Mouse (Mus musculus) urinary bladder, postnatal 25 days (tissue): Measurements from ENCODE around the gene Tep1.
"Not testable (repeated sequence)": the region's sequence is repeated elsewhere in the genome, so short reads cannot be mapped to it uniquely, and the experiment has no call there.

Source experiments
- DNase-seq: peaks from one replicate; pipeline ENCODE4 v3.0.0; 2022; ENCODE audit warnings: low spot score

The Tep1 gene

DNA sequence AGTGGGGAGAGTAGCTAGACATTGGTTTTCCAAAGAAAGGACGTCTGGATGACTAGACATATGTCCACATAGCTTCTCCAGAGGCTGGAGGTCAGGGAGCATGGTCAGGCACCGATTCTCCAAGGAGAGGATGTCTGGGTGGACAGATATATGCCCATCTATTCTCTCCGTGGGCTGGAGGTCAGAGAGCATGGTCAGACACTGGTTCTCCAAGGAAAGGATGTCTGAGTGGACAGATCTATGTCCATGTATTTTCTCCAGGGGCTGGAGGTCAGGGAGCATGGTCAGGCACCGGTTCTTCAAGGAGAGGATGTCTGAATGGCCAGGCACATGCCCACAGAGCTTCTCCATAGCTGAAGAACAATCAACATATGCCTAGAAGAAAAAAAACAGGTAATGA lies 2.1 kb downstream of the Tep1 start:
- DNase-seq = no peak

DNA sequence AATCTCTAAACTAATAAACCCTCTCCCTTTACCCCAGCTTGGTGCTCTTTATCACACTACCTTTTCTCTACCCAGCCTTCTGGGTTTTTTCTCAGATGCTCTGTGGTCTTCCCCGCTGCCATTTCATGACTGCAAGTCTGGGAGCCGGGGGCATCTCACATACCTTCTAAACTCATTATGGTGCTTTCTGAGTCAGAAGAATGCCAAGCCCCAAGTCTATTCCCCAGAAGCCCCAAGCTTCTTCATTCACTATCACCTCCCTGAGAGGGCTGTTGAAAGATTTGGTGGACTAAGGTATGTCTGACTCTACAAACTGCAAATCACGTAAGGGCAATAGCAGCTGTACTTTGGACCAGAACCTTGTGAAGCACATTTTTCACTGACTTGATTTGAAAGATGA lies 3.4 kb downstream of the Tep1 start:
- DNase-seq = no peak

DNA sequence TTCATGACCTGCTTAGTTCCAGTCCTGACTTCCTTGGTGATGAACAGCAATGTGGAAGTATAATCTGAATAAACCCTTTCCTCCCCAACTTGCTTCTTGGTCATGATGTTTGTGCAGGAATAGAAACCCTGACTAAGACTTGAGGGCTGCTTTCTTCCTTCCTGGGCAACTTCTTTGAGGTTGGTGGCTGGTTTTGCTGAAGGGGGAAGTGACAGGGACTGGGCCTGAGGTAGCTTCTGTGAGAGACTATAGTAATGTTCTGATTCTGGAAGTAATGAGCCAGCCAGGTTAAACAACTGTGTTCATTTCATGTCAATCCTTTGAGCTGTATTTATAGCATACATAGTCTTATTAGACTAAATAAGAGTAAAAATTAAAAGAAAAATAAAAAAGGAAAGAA lies 5.4 kb downstream of the Tep1 start:
- not testable (repeated sequence) for DNase-seq

DNA sequence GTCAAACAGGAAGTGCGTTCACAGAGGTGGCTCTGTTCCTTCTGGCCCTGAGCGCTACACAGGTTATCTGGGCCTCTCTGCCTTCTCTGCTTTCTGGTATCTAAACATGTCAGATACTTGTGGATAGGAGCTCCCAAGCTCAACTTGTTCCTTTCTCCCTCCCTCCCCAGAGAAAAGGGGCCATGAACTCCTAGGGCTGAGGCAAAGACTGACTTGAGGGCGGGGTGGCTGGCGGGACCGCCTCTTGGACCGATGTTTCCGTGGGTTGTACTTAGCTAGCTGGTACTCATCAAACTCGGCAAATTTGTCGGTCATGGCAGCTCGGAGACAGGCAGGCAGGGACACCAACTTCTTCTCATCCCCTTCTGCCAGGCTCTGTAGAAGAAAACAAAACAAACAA lies 7.7 kb downstream of the Tep1 start:
- no peak for DNase-seq

DNA sequence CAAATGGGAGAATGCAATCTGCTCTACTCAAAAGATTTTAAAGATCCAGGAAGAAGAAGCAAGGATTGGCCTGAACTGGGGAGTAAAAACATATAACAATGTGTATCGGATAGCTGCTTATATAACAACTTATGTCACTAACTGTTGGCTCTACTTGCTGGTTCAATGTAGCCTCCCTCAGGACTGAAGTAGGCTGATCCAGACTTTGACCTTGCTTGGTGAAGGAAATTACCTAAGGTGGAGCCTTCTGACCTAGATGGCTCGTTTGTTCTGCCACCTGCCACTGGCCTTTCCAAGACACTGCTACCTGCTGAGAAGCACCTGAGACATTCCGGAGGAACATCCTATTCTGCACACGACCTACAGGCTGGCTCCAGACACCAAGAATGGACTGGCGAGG lies 14.6 kb downstream of the Tep1 start:
- DNase-seq = no peak

DNA sequence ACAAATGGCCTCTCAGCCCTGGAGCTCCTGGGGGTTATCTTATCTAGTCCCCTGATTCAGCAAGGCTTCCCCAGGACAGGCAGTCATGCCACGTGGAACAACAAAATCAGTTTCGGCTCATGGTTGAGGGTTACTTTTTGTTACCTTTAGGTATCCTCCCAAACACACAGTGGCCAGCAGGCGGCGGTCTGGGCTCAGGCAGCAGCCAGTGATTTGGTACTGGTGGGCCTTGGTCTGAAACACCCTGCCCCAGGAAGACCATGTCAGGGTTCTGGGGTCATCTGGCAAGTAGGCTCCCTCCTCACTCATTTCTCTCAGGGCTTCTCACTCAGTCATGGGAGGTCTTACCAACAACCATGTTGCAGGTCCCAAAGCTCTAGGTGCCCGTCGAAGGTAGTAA lies 33.1 kb downstream of the Tep1 start:
- no peak for DNase-seq

DNA sequence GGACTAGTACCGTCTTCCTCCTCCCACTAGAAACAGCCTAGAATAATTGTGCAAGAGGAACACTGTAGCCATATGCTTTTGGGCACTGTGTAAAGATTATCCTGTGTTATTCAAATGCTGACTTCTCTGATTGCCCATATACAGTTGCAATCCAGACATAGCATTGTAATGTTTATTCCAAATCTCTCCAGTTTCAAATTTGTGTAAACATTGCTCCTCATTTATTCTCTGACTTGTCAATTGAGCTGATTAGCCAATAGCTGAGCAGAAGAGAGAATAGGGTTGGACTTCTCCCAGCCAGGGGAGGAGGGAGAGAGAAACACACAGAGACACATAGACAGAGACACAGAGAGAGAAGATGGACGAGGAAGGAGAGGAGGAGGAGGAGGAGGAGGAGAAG lies 35.9 kb downstream of the Tep1 start:
- no peak for DNase-seq

DNA sequence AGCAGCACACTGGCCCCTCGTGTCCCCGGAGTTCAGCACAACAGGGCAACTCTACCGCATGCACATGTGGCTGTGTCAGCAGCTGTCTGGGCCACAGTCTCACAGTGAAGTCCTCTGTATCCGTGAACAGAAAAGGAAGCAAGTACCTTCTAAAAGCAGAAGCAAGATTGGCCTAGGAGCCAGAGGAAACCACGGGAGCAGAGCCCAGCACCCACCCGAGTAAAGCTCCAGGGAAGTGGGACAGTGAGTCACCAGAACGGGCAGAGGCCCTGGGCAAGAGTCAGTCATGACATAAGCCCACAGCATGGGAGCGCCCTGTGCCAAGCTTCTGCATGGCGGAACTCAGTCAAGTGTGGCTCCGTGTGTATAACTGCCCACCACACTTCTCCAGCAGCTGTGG lies 36.4 kb downstream of the Tep1 start:
- DNase-seq = no peak

DNA sequence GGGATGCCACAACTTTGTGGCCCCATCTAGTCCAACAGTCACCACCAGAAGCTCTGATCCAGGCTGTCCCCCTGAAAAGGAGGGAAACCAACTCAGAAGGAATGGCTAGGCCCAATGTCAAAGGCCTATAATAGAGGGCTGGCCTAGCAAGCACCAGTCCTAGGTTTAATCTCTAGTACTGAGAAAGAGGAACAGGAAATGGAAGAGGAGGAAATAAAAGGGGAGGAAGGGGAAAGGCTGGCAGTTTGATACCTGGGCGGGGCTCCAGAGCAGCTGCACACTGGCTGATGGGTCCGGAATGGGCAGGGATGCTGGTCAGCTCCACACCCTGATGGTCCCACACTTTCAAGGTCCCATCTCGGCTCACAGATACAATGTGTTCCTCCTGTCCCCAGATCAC lies 40.5 kb downstream of the Tep1 start:
- no peak for DNase-seq

DNA sequence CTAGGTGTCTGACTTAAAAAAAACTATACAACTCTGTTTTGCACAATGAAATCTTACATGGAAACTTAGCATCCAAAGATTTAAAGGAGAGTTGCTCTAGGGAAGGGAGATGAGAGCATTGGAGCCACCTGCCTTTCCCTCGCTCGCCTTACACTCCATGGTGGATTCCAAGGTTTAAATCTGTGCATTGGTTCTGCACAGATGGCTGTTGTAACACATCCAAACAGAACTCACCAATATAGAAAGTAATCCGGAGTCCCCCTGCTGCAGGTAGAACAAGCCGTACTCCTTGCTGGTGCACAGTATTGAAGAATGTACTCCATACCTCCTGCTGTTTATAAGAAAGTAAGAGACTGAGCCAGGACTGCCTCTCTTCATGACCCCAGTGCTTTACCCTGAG lies 43.8 kb downstream of the Tep1 start:
- DNase-seq = no peak

DNA sequence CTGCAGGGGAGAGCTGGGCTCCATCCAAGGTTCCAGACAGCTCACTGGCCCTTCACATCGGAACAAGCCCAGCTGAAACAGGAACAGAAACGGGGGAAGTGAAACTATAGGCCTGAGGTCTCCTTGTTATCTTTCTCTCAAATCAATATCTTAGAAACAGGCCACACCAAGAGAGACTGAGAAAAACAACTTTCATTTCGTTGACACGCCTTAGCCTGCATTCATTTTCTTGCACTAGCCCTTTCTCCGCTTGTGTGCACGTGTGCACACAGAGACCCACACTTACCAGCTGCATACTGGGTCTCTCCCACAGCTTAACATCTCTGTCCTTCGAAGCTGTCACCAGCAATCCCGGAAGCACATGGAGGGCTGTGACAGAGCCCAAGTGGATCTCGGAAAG lies 46.1 kb downstream of the Tep1 start:
- DNase-seq = no peak

DNA sequence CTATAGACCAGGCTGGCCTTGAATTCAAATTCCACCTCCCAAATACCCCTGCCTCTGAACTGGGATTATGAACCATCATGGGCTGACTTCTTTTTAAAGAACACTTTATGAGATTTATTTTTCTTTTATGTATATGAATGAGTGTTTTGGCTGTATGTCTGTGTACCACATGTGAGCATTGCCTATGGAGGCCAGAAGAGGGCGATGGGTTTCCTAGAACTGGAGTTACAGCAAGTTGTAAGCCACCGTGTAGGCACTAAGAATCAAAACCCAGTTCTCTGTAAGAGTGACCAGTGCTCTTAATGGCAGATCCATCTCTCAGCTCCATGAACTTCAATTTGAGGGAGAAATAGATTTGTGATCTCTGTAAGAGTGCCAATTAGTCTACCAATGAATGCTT lies 47.1 kb downstream of the Tep1 start:
- no peak for DNase-seq

DNA sequence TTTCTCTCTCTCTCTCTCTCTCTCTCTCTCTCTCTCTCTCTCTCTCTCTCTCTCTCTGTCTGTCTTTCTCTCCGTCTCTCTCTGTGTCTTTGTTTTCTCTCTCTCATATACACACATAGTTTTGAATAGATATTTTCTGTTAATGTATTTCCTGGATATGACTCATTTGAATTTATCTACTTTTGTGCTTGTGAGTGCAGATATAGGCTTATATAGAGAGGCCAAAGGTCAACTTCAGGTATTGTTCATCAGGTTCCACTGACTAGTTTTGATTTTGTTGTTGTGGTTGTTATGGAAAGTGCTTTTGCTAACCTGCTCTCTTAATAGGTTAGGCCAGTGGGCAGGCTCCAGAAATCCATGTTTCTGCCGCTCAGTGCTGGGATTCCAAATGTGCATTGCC lies 57.3 kb downstream of the Tep1 start:
- no peak for DNase-seq

DNA sequence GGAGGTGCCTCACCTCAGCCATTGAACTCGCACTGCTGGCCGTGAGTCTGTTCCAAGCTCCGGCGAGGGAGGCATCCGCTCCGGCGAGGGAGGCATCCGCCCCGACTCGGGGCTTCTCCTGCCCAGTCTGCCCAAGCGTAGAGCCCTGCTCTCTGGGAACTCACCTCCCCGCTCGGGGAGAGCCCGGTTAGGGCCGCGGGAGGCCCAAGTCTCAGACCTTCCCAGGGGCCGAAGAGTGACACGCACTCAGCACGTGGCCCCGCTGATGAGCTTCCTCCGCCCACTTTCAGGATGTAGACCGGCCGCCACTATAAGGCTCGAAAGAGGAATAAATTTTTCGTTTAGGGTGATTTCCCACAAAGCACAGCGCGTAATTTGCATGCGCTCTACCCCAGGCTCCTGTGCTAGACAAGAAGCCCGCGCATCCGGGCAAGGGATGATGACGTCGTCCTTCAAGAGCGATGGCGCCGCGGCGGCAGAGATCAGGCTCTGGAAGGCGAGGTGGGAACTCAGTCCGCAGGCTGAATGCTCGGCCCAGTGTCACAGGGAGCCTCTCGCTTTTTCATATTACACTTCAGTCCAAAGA lies 62.8 kb downstream of the Tep1 start, which contains the start of the genes Ccnb1ip1 and Parp2:
Ccnb1ip1 (minus strand) TSS at position 246 of the 586 bp plus-strand sequence.
Parp2 (plus strand) TSS at position 355 of the 586 bp plus-strand sequence.
- peak; percentile 97 for DNase-seq

DNA sequence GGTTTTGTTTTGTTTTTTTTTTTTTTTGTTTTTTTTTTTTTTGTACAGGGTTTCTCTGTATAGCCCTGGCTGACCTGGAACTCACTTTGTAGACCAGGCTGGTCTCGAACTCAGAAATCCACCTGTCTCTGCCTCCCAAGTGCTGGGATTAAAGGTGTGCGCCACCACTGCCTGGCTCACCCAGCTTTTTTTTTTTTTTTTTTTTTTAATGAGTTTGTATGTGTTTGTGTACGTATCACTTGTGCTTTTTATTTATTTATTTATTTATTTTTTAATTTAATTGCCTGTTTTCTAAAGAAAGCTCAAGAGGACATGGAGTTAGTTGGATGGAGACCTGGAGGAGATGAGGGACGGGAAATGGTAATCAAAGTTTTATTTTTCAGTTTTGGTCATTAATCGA lies 63.9 kb downstream of the Tep1 start:
- DNase-seq = not testable (repeated sequence)

DNA sequence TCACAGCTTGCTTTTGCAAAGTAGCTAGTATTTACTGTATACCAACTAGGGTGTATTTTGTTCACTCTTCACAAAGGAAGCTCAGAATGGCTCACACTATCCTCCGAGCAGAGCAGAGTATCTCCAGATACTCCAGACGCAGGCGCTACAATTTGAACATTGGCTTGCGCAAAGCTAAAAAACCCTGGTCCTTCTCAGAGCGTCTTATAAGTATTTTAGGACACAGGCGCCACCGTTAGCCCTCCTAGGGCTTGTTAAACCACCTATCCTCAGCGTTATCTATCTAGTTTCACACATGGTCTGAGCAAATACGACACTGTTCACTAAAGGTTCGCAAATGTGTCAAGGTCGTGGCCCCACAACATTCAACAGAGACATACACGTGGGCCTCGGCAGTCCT lies 65.7 kb downstream of the Tep1 start:
- no peak for DNase-seq

DNA sequence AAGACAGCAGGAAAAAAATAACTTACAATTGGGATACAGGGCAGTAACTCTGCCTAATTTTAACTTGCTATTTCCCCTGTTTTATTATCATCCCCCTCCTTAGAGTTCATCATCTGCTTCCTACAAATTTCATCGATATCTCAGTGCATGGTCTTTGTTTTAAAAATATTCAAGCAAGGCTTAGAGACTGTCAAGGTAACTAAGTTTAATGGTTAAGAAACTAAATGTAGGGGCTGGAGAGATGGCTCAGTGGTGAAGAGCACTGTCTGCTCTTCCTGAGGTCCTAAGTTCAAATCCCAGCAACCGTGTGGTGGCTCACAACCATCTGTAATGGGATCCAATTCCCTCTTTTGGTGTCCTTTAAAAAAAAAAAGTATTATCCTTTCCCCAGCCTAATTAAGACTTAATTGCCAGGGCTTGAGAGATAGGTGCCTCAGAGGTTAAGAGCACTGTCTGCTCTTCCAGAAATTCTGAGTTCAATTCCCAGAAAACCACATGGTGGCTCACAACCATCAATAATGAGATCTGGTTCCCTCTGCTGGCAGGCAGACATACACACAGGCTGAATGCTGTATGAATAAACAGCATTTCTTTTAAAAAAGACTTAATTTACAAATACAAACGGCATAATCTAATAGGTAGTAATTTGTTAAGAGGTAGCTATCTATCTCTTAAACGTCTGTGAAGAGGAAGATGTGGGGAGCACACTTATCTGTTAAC lies 67.4 kb downstream of the Tep1 start:
- DNase-seq = no peak

DNA sequence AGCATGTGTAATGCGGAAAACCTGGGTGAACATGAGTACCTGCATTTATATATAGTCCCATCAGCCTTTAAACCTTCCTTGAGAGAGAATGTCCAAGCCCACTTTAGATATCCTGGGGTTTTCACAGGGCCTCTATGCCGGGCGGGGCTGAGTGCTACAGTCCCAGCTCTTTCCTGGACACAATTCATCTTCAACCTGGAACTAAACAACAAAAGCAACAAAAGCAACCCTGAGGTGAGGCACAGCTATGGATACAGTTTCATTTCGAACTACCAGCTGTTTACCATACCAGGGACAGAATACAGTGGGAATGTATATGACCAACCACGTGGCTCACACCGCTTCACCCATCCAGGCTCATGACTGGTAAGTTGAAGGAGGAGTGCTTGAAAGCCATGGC lies 67.9 kb downstream of the Tep1 start:
- no peak for DNase-seq

DNA sequence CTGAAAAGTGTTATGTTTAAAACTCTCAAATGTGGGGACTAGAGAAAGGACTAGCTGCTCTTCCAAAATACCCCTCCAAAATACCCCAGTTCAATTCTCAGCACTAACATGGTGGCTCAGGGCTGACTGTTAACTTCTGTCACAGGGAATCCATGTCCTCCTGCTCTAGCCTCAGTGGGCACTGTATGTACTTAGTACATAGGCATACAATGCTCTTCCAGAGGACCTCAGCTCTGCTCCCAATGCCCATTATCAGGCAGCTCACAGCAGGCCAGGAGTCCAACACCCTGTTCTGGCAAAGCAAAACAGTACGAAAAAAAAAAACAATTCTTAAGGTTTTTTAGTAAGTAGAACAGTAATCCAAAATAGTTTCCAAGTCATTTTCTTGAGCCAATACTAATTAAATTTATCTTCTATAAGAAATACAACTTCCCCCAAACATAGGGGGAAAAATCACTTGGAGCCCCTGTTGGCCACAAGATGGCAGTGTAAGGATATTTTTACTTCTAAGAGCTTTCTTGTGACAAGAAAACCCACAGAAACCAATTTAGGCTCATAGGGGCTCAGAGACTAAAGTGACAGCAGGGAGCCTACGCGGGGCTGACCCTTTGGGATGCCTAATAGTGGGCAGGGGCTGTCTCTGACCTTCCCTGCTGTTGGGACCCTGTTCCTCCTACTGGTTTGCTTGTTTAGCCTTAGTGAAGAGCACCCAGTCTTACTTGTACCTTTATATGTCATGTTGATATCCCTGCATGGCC lies 70.7 kb downstream of the Tep1 start:
- DNase-seq = peak; percentile 25

DNA sequence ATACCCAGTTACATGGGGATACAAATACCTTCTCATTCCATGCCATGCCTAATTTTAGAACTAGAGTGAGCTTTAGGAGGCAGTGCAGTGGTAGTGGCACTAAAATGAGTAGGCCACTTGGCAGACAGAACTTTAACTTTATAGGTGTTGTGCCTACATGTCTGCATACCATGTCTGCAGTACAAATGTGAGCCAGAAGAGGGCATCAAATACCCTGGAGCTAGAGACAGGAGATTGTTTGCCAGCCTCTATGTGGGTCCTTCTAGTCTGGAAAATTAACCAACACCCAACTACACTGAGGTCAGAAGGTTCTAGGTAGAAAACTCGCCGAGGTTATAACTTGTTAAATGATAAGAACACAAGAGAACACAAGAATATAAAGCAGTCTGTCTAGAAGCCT lies 71.8 kb downstream of the Tep1 start:
- DNase-seq = no peak

DNA sequence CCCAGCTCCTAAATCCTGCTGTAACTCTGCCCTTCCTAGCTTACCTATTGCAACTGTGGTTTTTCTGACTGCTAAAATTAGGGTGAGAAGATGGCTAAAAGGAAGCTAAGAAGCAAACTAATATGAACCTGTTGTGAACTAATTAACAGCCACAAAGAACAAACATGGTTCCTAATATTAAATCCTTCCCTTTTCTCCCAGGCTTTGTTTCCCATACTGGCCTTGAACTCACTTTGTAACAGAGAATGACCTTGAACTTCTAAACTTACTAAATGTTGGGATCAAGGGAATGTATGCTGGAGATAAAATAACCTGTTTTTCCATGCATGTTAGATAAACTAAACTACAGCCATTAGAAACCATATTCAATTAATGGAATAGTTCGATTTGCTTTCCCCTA lies 73.9 kb downstream of the Tep1 start:
- no peak for DNase-seq

DNA sequence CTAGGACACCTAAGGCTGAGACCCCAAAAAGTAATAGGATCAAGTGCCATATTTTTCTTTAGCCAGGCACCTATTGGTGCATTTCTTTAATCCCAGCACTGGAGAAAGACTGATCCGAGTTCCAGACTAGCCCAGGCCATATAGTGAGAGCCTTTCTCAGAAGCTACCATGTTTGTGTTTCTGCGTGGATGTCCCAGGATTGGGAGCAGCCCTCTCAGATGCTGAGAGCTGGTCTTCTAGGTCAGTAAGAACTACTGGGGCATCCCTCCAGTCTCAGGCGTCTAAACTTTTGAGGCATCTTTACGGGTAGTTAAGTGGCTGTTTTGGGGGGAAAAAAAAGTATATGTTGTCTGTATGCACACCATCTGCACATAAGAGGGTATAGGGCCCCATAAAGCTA lies 74.4 kb downstream of the Tep1 start:
- no peak for DNase-seq

DNA sequence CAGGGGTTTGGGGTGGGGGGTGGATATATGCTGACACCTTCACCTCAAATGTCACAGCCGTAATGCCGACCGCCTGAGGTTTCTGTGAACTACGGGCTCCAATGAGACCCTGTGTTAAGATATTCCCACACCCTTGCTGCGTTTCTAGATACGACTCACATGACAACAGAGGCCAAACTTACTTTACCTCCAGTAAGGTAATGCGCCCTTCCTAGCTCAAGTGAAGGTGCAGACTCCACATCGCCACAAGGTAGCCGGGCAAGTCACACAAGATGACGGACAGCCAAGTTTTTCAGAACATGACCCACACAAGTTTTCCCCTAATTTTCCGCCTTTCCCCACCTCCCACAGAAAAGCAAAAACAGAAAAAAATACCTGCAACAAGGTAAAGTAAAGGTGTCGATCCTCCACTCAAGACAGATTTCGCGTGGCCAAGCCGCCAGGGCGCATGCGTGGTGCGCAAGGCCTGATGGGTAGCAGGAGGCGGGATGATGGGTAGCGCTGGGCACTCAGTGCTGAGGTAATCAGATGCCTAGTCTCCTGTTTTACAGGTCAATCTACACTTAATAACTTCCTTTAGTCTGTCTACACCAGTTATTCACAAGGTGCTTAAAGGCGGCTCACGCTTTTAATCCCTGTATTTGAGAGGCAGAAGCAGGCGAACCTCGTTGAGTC lies 75.0 kb downstream of the Tep1 start:
- no peak for DNase-seq
